Mouse (Mus musculus) heart, postnatal 0 days (tissue): ENCODE results near the gene Col4a1.

Experiments
- CTCF ChIP-seq: IDR thresholded peaks from 2 replicates; pipeline ENCODE4 v1.5.1; 2016; ENCODE audit warnings: antibody characterized with exemption, control low read depth, low read depth
- EP300 ChIP-seq: IDR thresholded peaks from 2 replicates; pipeline ENCODE4 v1.6.1; 2016; ENCODE audit warnings: antibody characterized with exemption, low read depth

GRCm38 (mm10) chr8:11334493-11334892 is 21.9 kb upstream of the Col4a1 start:
- TF ChIP-seq CTCF (no peak), EP300 (no peak)
